Mouse (Mus musculus) layer of hippocampus, adult 2 months (tissue): ENCODE measurements around the gene Pafah1b3. TPM values are rescaled to one million over a fixed set of nuclear protein-coding genes. Genes with fewer than 3 reads are reported as not detected.
"Not testable (repeated sequence)": the region's sequence is repeated elsewhere in the genome, so short reads cannot be mapped to it uniquely, and the experiment has no call there.

Experiments used
- DNase-seq, 2 experiments: peaks; one replicate each; pipeline ENCODE4 v3.0.0; 2022; ENCODE audit warnings: low spot score in 2 of 2
- H3K27ac ChIP-seq: fragments of 200-600 bp; 2 replicates; pipeline ENCODE4 v1.8.1; 2022
- H3K4me3 ChIP-seq: fragments of 200-600 bp; 2 replicates; pipeline ENCODE4 v1.8.1; 2022; ENCODE audit warnings: mild to moderate bottlenecking
- CTCF ChIP-seq: fragments of 200-600 bp; conservative IDR thresholded peaks from 2 replicates; pipeline ENCODE4 v1.8.1; 2022; ENCODE audit warnings: antibody characterized with exemption, mild to moderate bottlenecking, moderate library complexity
- total RNA-seq, 2 experiments: library from RNA; stranded (reverse); gene quantifications; 2 replicates each; pipeline ENCODE4 v1.2.3; 2021

Pafah1b3 gene
- total RNA-seq, 2 experiments from 2014 or later = 16.9 to 21.0 TPM

DNA sequence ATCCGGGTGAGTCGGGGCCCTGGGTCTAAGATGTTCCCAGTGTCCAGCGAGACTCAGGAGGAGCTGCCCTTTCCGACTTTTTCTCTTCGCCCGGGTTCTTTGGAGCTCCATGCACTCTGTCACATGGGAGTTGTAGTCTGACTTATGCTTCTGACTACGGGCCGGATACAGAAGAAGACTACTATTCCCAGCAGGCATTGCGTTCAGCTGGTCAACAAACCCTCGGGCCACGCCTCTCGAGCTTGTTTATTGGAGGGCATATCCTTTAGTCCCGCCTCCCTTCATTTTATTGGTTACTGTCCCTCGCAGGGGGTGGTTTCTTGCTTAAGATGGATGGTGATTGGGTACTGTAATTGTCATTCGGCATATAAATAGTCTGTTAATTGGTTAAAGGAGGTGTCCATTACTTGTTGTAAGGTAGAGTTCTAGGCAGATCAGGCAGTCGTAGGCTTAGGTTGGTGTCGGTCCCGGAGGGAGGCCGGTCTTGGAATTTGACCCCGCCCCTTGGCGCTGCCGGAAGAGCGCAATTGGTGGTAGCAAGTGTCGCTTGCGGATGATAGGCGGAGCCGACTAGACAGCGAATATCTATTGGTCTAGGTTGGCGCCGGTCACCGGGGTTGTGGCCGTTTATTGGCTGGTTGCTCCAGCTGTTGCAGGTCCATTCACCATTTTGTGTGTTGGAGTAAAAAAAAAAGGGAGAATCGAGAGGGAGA is 29.9 kb downstream of the Pafah1b3 start:
- DNase-seq = peak; percentile 99 to 100
- TF ChIP-seq CTCF = no peak
- Histone ChIP-seq H3K27ac (peak overlapping the region; percentile 99), H3K4me3 (peak overlapping the region; percentile 95)

DNA sequence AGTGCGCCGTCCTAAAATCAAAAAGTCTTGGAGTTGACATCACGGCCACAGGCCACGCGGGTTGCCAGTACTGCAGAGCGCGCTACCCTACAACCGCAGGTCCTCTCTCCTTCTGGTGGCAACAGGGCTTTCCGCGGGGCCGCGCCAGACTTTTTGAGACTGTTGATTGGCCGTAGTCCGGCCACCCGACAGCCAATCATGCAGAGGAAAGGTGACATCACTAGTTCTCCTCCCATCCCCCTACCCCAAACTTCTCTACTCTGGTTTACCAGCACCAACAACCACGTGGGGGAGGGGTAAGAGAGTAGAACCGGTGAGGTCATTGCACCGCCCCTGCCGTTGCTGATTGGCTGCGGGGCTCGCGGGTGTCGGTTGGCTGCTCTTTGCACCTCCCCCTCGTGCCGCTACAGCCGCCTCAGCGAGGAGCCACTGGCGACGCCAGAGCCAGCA is 30.5 kb downstream of the Pafah1b3 start, which contains the start of gene Cic:
TSS of gene Cic (plus strand) at position 404 of the 450 bp plus-strand sequence.
- TF ChIP-seq CTCF = peak; percentile 38

DNA sequence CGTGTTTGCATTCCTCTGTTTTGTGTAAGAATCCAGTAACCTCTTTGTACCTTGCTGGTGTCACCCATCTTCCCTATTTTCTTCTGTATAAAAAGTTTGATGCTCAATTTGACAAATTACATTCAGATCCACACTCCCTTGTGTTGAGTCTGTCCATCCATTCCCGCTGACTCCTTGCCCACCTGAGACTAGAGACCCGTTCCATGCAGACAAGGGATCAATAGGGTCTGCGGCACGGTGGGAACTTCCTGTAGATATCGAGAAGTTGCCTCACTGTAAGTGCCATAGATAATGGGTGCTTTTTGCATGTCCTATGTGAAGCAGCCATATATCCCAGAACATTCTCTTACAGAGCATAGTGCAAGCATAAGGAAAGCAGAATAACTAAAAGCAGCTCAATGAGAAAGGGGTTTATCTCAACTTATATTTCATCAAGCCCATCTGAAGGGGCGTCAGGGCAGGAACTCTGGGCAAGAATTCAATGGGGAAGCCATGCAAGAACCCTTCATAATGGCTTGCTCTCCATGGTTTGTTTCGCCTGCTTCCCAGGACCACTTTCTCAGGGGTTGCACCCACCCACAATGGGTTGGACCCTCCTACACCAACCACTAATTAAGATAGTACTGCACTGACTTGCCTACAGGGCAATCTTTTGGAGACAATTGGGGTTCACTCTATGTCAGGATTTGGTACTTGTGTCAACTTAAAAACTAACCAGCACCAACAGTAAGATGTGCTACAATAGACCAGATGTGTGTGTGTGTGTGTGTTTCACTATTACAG is 31.4 kb downstream of the Pafah1b3 start:
- TF ChIP-seq CTCF = no peak
- no peak overlapping the region for H3K27ac ChIP-seq
- no peak overlapping the region for H3K4me3 ChIP-seq
- no peak for DNase-seq

More for the DNA sequence above, 30.5 kb downstream of the Pafah1b3 start, which contains the start of gene Cic:
- DNase-seq = peak; percentile 98 to 100
- Histone ChIP-seq H3K4me3 (peak within 1 kb of the TSS; percentile 95), H3K27ac (peak within 1 kb of the TSS; percentile 99)

DNA sequence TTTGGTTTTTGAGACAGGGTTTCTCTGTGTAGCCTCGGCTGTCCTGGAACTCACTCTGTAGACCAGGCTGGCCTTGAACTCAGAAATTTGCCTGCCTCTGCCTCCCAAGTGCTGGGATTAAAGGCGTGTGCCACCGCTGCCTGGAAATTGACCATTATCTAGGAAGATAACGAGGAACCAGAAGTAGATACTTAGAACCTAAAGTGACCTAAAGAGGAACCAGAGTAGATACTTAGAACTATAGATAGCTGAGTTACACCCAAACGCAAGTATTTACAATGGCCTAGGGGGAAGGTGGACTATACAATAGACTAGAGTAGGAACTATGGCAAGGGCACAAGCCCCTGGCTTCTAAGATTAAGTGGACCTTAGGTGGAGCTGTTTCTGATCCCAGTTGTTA is 32.0 kb downstream of the Pafah1b3 start:
- DNase-seq, H3K27ac ChIP-seq, H3K4me3 ChIP-seq: not testable (repeated sequence)

DNA sequence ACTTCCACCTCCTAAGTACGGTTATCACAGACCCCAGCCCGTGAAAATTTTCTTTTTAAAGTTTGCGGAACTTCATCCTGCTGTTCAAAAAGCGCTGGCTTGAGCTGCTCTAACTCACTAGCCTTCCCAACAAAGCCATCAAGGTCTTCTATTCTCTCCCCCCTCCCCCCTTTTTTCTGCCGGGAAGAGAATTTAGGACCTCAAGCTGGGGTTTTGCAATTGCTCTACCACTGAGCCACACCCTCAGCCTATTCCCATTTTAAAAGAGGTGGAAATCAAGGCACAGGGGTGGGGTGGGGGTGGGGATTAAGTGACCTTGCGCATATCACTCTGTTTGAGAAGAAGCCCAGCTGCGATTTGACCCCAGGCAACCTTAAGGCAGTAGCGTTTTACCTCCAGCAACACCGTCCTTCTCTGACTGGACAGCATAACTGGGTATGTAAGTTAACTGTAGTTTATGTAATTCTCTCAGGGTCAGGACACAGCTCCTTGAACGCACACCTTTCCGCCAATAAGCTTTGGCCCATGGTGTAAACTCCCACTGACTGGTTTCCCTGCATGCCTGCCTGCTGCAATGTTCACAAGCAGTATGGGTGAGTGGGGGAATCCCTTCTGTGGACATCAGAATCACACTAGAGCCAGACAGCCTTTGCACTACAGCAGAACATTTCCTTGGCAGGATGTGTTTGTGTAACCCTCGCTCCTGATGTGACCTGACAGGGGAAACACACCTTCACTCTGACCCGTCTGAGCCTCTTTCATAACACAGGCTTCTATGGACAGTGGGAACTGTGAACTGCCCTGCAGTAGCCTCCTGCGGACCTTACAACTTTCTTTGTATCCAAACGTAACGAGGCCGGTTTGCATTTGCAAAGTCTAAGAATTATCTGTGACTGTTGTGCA is 33.6 kb downstream of the Pafah1b3 start:
- Histone ChIP-seq H3K27ac (no peak overlapping the region), H3K4me3 (no peak overlapping the region)
- no peak for DNase-seq
- no peak for TF ChIP-seq CTCF

DNA sequence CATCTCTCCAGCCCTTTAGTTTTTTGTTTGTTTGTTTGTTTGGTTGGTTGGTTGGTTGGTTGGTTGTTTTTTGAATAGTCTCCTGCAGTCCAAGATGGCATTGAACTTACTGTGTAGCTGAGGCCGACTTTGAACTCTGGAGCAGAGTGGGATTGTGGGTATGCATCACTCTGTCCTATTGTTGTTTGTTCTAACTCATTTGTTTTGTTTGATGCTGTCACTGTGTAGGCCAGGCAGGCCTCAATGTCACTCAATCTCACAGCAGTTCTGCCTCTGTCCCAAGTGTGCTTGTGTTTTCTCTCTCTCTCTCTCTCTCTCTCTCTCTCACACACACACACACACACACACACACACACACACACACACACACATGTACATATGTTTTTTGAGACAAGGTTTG is 35.9 kb downstream of the Pafah1b3 start:
- H3K4me3 ChIP-seq = no peak overlapping the region
- no peak for DNase-seq
- TF ChIP-seq CTCF = no peak
- H3K27ac ChIP-seq = no peak overlapping the region

DNA sequence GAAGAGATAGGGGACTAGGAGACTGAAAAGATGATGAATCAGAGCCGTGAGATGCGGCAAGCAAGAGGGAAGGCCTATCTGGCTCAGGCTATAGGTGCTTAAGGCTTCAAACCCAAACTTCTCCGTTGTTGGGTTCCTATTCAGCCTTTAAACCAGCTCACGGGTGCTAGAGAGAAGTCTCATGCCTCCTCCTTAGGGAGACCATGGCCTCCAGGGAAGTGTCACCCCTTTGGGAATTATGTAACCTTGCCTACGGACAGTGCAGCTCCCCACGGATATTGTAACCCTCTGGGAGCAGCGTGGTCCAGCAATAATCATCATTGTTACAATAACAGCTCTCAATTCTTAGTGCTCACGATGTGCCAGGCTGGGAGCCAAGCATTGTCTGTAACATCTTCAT is 46.0 kb downstream of the Pafah1b3 start:
- peak in 1 of 2 experiments; percentile 13 for DNase-seq
- TF ChIP-seq CTCF = no peak

DNA sequence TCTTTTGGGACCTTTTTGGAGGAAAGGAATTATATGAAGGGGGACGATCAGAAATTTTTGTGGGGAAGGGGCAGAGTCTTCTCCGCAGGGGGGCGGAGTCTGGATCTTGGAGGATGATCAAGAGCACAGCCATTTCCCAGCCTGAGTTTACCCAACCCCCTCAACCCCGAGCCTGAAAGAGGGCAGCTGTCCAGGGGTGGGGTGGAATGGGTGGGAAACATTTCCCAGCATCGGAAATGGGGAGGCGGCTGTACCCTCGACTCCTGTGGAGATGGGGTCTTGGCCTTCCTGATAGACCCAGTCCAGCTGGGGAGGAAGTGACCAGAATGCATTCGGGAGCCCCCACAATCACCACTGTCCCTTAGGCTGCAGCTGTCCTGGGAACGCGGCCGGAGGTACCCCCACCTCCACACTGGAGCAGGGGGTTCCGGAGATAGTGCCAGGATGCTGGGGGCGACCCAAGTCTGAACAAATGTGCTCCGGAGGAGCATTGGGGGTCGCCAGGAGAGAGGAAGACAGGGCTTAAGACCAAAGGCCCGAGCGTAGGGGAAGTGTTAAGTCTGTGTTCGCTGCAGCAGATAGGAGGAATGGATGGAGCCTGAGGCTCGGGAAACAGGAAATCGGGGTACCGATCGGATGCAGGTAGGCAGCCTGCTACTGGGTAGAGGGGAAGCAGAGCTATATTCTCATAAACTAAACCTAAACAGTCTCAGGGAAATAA is 46.6 kb downstream of the Pafah1b3 start:
- Histone ChIP-seq H3K27ac (peak overlapping the region; percentile 99), H3K4me3 (peak overlapping the region; percentile 97)
- no peak for TF ChIP-seq CTCF
- peak in 1 of 2 experiments; percentile 51 for DNase-seq

More for the DNA sequence above, 46.0 kb downstream of the Pafah1b3 start:
- Histone ChIP-seq H3K4me3 (peak overlapping the region; percentile 97), H3K27ac (peak overlapping the region; percentile 99)

DNA sequence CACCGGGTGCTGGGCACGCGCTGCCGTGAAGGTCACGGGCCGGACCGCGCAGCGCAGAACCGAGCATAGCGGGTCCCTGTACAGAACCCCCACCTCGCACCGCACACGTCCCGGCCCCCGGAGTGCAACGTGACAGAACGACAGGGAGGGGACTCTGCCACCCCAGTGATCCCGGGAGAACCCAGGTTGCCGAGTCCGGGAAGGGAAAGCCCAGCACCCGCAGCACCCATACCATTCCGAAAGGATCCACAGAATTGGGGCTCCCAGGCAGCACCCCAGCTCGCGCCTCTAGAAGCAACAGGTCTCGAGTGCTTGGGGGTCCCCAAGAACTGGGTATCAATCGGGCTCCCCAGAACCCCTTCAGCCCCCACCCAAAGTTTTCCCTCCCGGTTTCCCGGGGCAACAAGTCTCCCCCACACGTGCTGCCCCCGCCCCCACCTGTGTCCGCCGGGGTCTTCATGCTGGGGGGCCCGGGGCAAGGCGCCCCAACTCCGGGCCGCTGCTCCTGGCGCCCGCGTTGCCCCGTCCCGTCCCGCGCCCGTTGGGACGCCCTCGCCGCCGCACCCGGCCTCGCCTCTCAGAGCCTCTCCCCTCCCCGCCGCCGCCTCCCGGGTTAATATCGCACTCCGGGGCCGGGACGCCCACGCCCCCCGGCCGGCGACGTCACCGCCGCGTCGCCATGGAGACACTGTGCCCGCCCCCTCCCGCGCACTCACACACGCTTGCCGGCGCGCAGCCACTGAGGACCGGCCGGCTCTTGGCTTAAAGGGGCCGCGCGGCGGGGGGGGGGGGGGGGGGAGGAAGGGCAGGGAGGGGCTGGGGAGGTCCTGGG is 47.4 kb downstream of the Pafah1b3 start, which contains the start of gene Erf:
TSS of gene Erf (minus strand) at position 621 of the 832 bp plus-strand sequence.
- H3K27ac ChIP-seq = peak within 1 kb of the TSS; percentile 99
- H3K4me3 ChIP-seq = peak within 1 kb of the TSS; percentile 97
- peak; percentile 93 to 98 for DNase-seq
- no peak for TF ChIP-seq CTCF

DNA sequence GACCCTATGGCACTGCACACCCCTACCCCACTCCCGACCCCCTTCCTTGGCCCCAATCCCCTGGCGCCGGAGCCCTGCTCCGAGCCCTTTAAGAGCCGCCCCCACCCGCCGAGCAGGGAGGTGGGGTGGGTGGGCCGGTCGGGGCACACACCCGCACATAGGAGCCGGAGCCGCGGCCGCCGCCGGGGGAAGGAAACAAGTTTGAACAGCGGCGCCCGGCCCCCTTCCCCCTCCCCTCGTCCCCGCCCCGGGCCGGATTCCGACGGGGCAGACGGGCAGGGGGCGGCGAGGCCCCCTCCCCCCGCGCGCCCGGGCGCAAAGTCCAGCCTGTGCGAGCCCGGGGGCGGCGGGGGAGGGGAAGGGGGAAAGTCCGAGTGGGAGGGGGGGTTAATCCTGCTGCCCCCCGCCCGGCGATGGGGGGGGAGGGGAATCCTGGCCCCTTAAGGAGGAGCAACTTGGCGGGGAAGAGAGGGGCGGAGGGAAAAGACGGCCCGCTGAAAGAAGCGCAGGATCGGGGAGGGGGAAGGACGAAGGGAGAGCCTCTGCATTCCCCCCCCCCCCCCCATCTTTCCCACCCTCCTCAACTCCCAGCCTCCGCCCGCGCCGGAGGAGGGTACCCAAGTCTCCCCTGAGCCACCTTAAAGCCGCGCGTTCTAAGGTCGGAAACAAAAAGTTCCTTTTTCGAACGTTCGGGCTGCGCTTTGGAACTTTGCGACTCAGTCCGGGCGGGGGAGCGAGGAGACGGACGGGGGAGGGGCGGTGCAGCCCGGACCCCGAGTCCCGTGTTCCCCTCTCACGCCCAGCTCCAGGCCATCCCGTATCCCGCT is 48.3 kb downstream of the Pafah1b3 start:
- TF ChIP-seq CTCF = no peak
- peak overlapping the region; percentile 97 for H3K4me3 ChIP-seq
- H3K27ac ChIP-seq = peak overlapping the region; percentile 99
- DNase-seq = peak; percentile 67 to 72
